Mouse (Mus musculus) kidney, postnatal 0 days (tissue): ENCODE data around the gene Asb18. TPM values are rescaled to one million over a fixed set of nuclear protein-coding genes. Genes with fewer than 3 reads are reported as not detected.

Experiments used
- ATAC-seq: fragments of 200-750 bp; cut with Nextera tagmentation; replicated peaks from 2 replicates; pipeline ENCODE4 v1.8.0; 2017; ENCODE audit warnings: low read depth, moderate number of reproducible peaks, moderate TSS enrichment, moderate library complexity; ENCODE audit not compliant: low FRiP score
- DNase-seq: peaks from one replicate; pipeline ENCODE4 v3.0.0-alpha.2; 2016; ENCODE audit warnings: low spot score
- H3K27ac ChIP-seq: fragments of 300-500 bp; sonication (generic); 2 replicates; pipeline ENCODE4 v1.5.1; 2014; ENCODE audit warnings: mild to moderate bottlenecking
- H3K27me3 ChIP-seq: fragments of 300-500 bp; sonication (generic); 2 replicates; pipeline ENCODE4 v1.6.1; 2014; ENCODE audit warnings: low read length, mixed read lengths; ENCODE audit not compliant: insufficient read depth
- H3K36me3 ChIP-seq: fragments of 300-500 bp; sonication (generic); 2 replicates; pipeline ENCODE4 v1.6.1; 2014; ENCODE audit warnings: low read length, mixed read lengths; ENCODE audit not compliant: insufficient read depth
- H3K4me1 ChIP-seq: fragments of 300-500 bp; sonication (generic); replicated peaks from 2 replicates; pipeline ENCODE4 v1.6.1; 2014; ENCODE audit warnings: antibody characterized with exemption, low read length, mixed read lengths; ENCODE audit not compliant: insufficient read depth
- H3K4me2 ChIP-seq: fragments of 300-500 bp; sonication (generic); 2 replicates; pipeline ENCODE4 v1.6.1; 2014; ENCODE audit warnings: mild to moderate bottlenecking, low read length, moderate library complexity, mixed read lengths
- H3K4me3 ChIP-seq: fragments of 300-500 bp; sonication (generic); replicated peaks from 2 replicates; pipeline ENCODE4 v1.5.1; 2014; ENCODE audit warnings: low read depth, low read length
- H3K9ac ChIP-seq: fragments of 300-500 bp; sonication (generic); 2 replicates; pipeline ENCODE4 v1.6.1; 2014; ENCODE audit warnings: low read depth, low read length
- H3K9me3 ChIP-seq: fragments of 300-500 bp; sonication (generic); replicated peaks from 2 replicates; pipeline ENCODE4 v1.6.1; 2016; ENCODE audit warnings: low read length, inconsistent platforms, mixed read lengths
- CTCF ChIP-seq: IDR thresholded peaks from 2 replicates; pipeline ENCODE4 v1.5.1; 2016; ENCODE audit warnings: antibody characterized with exemption, low read depth, mild to moderate bottlenecking, moderate library complexity
- WGBS: fragments of 180-500 bp; shearing (Covaris S2); extraction: QIAGEN DNeasy Blood & Tissue Kit; methylation state at CpG from one replicate; pipeline ENCODE4 v1.1.7; 2014; 5-methylcytosine and 5-hydroxymethylcytosine counted together
- polyA plus RNA-seq: library from polyadenylated mRNA; unstranded; fragments of >200 nt; fragmentation: Nextera tagmentation; extraction: Ambion mirVana; gene quantifications from 2 replicates; pipeline ENCODE4 v1.2.1, GENCODE M21; 2015

Asb18 gene
- polyA plus RNA-seq, 1 experiment from 2014 or later = not detected

DNA sequence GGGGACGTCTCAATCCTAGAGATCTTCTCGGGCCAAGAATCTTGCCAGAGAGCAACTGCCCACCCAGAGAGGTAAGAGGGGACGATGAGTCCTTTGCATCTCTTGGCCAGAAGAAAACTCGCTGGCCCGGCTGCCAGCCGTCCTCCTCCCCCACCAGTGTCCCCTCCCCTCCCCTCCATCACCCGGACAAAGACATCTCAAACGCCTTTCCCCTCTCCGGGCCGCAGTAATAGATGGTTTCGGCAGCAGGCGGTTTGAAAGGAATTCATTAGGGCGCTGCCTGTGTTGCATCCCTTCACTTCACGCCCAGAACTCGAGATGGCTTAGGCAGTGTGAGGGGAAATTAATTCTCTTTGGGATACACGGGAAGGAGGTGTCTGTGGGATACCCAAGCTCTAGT lies 81.8 kb downstream of the Asb18 start:
- H3K4me1 ChIP-seq = peaks cover 24% of the 10 kb centered on the region; the same call in 1 of the 2 replicates
- no peak overlapping the region for H3K4me3 ChIP-seq
- H3K27ac ChIP-seq = no peak overlapping the region
- no peak overlapping the region for H3K4me2 ChIP-seq
- H3K9ac ChIP-seq = no peak overlapping the region
- H3K27me3 ChIP-seq = peaks cover 93% of the 10 kb centered on the region
- H3K36me3 ChIP-seq = no peaks in the 10 kb centered on the region
- ATAC-seq (no peak), DNase-seq (no peak)
- no peaks in the 10 kb centered on the region for H3K9me3 ChIP-seq
- no peak for TF ChIP-seq CTCF
- 3% methylated on average over 16 of the region's 16 CpGs for WGBS

DNA sequence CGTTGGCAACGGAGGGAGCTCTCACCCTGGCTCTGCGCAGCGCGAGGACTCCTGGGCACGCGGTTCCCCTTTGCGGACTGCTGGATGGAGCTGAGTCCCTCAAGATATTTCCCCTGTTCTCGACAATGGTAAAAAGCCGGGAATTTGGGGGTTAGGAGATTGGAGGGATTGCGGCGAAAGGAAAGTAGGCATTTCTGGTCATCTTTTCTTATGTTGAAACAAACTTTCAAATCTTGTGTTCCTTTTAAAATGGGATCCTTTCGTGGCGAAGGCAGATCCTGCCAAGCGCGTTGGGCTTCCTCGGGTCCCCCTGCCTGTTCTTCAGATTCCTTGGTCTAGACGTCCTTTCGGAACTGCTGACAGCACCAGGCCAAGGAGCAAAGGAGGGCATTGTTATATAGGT lies 82.4 kb downstream of the Asb18 start:
- 6% methylated on average over 19 of the region's 19 CpGs for WGBS
- H3K9me3 ChIP-seq = no peaks in the 10 kb centered on the region
- H3K4me3 ChIP-seq = no peak overlapping the region
- H3K4me1 ChIP-seq = peaks cover 26% of the 10 kb centered on the region; the same call in 1 of the 2 replicates
- no peaks in the 10 kb centered on the region for H3K36me3 ChIP-seq
- no peak overlapping the region for H3K4me2 ChIP-seq
- ATAC-seq (no peak), DNase-seq (no peak)
- H3K9ac ChIP-seq = no peak overlapping the region
- no peak overlapping the region for H3K27ac ChIP-seq
- TF ChIP-seq CTCF = no peak
- peaks cover 96% of the 10 kb centered on the region for H3K27me3 ChIP-seq

DNA sequence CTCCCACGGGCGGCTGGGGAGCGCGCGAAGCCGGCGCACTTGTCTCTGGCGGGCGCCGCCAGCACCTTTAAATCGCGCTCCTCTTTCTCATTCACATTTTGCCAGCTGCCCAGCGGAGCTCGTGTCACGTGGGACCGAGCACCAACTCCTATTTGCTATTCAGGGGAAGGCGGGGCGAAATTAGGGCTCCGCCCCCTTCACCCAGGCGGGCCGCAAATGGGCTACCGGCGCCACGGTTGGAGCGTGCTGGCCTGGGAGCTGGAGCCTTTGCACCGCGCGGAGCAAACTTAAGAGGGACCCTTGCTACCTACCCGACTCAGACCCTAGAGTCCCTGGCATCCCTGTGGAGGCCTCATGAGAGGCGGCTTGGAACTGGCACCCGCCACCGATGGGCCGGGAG lies 83.3 kb downstream of the Asb18 start, which contains the start of gene Gbx2:
Gene Gbx2, minus strand, starts transcription at position 60 of the 400 bp plus-strand sequence.
- no peaks in the 10 kb centered on the region for H3K36me3 ChIP-seq
- H3K4me1 ChIP-seq = peaks cover 28% of the 10 kb centered on the region; the same call in 1 of the 2 replicates
- no peaks in the 10 kb centered on the region for H3K9me3 ChIP-seq
- peaks cover 95% of the 10 kb centered on the region for H3K27me3 ChIP-seq
- peak; percentile 63 for DNase-seq
- peak; percentile 60; the same call in 1 of the 2 replicates for ATAC-seq
- H3K4me3 ChIP-seq = peak within 1 kb of the TSS; percentile 32
- H3K27ac ChIP-seq = no peak within 1 kb of the TSS
- no peak for TF ChIP-seq CTCF
- under 1% methylated on average over 33 of the region's 33 CpGs for WGBS
- H3K9ac ChIP-seq = no peak within 1 kb of the TSS
- H3K4me2 ChIP-seq = peak within 1 kb of the TSS; percentile 55

DNA sequence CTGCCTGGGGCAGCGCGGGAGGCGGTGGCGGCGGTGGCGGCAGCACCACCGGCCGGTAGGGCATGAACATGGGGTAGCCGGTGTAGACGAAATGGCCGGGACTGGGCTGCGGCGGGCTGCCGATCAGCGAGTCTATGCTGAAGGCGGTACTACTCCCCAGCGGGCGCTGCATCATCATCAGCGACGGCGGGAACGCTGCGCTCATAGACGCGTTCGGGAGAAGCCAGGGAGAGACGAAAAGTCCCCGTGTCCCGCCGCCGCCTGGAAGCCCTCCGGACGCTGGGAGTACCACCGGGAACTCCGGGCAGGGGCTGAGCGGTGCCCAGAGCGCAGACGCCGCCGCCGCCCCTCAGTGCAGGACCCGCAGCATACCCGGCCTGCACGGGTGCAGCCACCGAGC lies 83.9 kb downstream of the Asb18 start:
- TF ChIP-seq CTCF = no peak
- peaks cover 28% of the 10 kb centered on the region; the same call in 1 of the 2 replicates for H3K4me1 ChIP-seq
- no peak for ATAC-seq
- H3K9ac ChIP-seq = no peak overlapping the region
- WGBS = 3% methylated on average over 45 of the region's 45 CpGs
- no peak overlapping the region for H3K27ac ChIP-seq
- DNase-seq = no peak
- H3K4me2 ChIP-seq = peak overlapping the region; percentile 55
- H3K36me3 ChIP-seq = no peaks in the 10 kb centered on the region
- H3K27me3 ChIP-seq = peaks cover 93% of the 10 kb centered on the region
- H3K9me3 ChIP-seq = no peaks in the 10 kb centered on the region
- peak overlapping the region; percentile 32 for H3K4me3 ChIP-seq

DNA sequence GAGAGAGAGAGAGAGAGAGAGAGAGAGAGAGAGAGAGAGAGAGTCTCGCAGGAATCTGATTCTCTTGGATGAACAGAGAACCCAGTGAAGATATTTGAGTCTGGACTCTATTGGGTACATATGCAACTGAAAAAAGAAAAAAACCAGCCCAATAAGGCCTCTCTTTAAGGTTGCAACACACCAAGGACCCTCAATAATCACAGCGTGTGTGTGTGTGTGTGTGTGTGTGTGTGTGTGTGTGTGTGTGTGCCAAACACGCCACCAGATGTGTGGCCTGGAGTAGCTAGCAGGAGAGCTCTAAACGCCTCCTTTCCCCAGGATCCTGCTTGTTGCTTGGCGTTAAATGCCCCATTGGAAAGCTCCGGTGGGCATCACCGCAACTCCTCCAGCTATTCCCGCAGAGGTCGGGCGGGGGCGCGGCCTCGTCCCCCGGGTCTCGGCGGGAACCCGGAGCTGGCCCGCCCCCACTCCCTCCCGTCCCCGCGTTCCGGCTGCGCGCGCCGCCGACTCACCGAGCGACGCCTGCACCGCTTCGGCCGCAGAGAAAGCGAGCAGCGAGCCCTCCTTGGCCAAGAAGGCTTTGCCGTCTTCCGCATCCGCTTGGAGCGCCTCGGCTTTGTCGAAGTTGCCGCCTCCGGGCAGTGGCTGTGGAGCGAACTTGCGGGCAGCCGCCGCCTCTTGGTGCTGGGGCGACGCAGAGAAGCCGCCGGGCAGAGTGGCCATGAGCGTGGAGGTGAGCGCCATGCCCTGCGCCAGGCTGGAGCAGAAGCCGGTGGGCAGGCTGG lies 84.6 kb downstream of the Asb18 start:
- Histone ChIP-seq H3K4me2 (peak overlapping the region; percentile 55), H3K36me3 (no peaks in the 10 kb centered on the region), H3K9ac (no peak overlapping the region), H3K27ac (no peak overlapping the region), H3K4me3 (peak overlapping the region; percentile 32), H3K9me3 (no peaks in the 10 kb centered on the region), H3K27me3 (peaks cover 93% of the 10 kb centered on the region), H3K4me1 (peaks cover 28% of the 10 kb centered on the region; the same call in 1 of the 2 replicates)
- under 1% methylated on average over 55 of the region's 55 CpGs for WGBS
- TF ChIP-seq CTCF = no peak
- DNase-seq (no peak), ATAC-seq (no peak)

DNA sequence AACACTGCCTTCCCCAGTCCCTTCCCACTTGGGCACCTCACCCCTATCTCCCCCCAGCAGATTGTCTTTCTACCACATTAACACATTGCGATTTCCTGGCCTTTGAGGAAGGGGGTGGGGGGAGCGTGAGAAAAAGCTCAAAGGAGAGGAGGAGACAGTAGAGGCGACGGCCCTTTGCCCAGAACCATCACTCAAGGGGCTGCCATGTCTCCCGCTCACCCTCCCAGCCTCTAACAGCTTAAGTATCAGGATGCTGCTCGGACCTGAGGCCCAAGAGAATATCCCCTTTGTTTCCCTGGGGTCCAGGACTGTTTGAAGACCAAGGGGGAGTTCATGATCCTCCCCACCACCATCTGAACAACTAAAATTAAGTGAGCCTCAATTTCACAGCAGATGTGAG lies 85.3 kb downstream of the Asb18 start:
- H3K4me2 ChIP-seq = peak overlapping the region; percentile 18; the same call in 1 of the 2 replicates
- peaks cover 93% of the 10 kb centered on the region for H3K27me3 ChIP-seq
- H3K9me3 ChIP-seq = no peaks in the 10 kb centered on the region
- H3K4me1 ChIP-seq = peaks cover 28% of the 10 kb centered on the region; the same call in 1 of the 2 replicates
- H3K9ac ChIP-seq = no peak overlapping the region
- DNase-seq (no peak), ATAC-seq (no peak)
- H3K36me3 ChIP-seq = no peaks in the 10 kb centered on the region
- no peak overlapping the region; the same call in 1 of the 2 replicates for H3K4me3 ChIP-seq
- no peak for TF ChIP-seq CTCF
- no peak overlapping the region for H3K27ac ChIP-seq
- 5% methylated on average over 6 of the region's 6 CpGs for WGBS
